Mouse (Mus musculus) liver, embryonic 14.5 days (tissue): ENCODE measurements at regions not wholly inside any gene's neighbourhood (a gene's known extent, or its start where the extent isn't known, plus 50 kb on each side); places are given as distances from the start of the nearest gene placed in this dataset.

Source experiments
- CTCF ChIP-seq: IDR thresholded peaks from 2 replicates; pipeline ENCODE4 v1.5.1; 2016; ENCODE audit warnings: antibody characterized with exemption, low read depth, control low read depth
- EP300 ChIP-seq: IDR thresholded peaks from 2 replicates; pipeline ENCODE4 v1.6.1; 2016; ENCODE audit warnings: antibody characterized with exemption, low read depth

DNA sequence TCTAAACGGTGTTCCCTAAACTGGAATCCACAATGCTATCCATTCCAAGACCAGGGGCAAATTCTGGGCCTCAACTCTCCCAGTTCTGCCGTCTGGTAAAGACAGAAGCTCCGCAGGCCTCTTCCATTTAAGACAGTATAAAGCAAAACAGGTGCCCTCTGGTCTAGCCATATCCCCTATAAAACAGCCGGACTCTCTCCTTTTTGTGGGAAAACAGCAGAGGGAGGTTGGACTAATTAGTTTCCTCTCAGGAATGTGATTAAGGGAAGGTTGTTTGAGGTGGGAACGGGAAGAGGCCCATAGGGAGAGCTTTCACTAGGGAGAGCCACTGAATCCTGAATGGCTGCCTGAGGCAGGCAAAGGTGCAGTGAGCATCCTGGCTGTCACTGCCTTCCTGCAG lies 226.9 kb downstream of the Slc4a3 start:
- no peak for TF ChIP-seq CTCF
- no peak for TF ChIP-seq EP300
